Mouse (Mus musculus) midbrain, embryonic 11.5 days (tissue): ENCODE data around the gene Macrod1. TPM values are rescaled to one million over a fixed set of nuclear protein-coding genes. Genes with fewer than 3 reads are reported as not detected.
A peak's percentile ranks its signal among the peaks of the same experiment; 100 is the strongest.

Experiments used
- ATAC-seq: fragments of 200-750 bp; cut with Nextera tagmentation; 2 replicates; pipeline ENCODE4 v1.8.0; 2017; ENCODE audit warnings: moderate TSS enrichment, moderate library complexity; ENCODE audit not compliant: low FRiP score
- DNase-seq: peaks from one replicate; pipeline ENCODE4 v3.0.0; 2015; ENCODE audit warnings: low spot score; ENCODE audit errors: missing footprints
- H3K27ac ChIP-seq: fragments of 300-500 bp; sonication (generic); 2 replicates; pipeline ENCODE4 v1.5.1; 2014; ENCODE audit warnings: low read depth, low read length
- H3K27me3 ChIP-seq: fragments of 300-500 bp; sonication (generic); 2 replicates; pipeline ENCODE4 v1.6.1; 2014; ENCODE audit warnings: mild to moderate bottlenecking, low read length, moderate library complexity, mixed read lengths; ENCODE audit not compliant: control insufficient read depth, insufficient read depth
- H3K36me3 ChIP-seq: fragments of 300-500 bp; sonication (generic); 2 replicates; pipeline ENCODE4 v1.6.1; 2014; ENCODE audit warnings: mild to moderate bottlenecking, low read length, moderate library complexity, mixed read lengths; ENCODE audit not compliant: control insufficient read depth, insufficient read depth
- H3K4me1 ChIP-seq: fragments of 300-500 bp; sonication (generic); 2 replicates; pipeline ENCODE4 v1.6.1; 2014; ENCODE audit warnings: low read length; ENCODE audit not compliant: control insufficient read depth, insufficient read depth
- H3K4me2 ChIP-seq: fragments of 300-500 bp; sonication (generic); 2 replicates; pipeline ENCODE4 v1.6.1; 2014; ENCODE audit warnings: mild to moderate bottlenecking, moderate library complexity
- H3K4me3 ChIP-seq: fragments of 300-500 bp; sonication (generic); 2 replicates; pipeline ENCODE4 v1.5.1; 2014; ENCODE audit warnings: low read depth, low read length
- H3K9ac ChIP-seq: fragments of 300-500 bp; sonication (generic); 2 replicates; pipeline ENCODE4 v1.6.1; 2014; ENCODE audit warnings: low read length
- H3K9me3 ChIP-seq: fragments of 300-500 bp; sonication (generic); 2 replicates; pipeline ENCODE4 v1.6.1; 2016; ENCODE audit warnings: low read length; ENCODE audit not compliant: control insufficient read depth
- WGBS: fragments of 180-500 bp; shearing (Covaris S2); extraction: QIAGEN DNeasy Blood & Tissue Kit; methylation state at CpG from one replicate; pipeline ENCODE4 v1.1.7; 2014; 5-methylcytosine and 5-hydroxymethylcytosine counted together
- polyA plus RNA-seq: library from polyadenylated mRNA; unstranded; fragments of >200 nt; fragmentation: Nextera tagmentation; extraction: Ambion mirVana; gene quantifications from 2 replicates; pipeline ENCODE4 v1.2.1, GENCODE M21; 2014

Gene Macrod1
- polyA plus RNA-seq, 1 experiment from 2014 or later, result 3.0 TPM

DNA sequence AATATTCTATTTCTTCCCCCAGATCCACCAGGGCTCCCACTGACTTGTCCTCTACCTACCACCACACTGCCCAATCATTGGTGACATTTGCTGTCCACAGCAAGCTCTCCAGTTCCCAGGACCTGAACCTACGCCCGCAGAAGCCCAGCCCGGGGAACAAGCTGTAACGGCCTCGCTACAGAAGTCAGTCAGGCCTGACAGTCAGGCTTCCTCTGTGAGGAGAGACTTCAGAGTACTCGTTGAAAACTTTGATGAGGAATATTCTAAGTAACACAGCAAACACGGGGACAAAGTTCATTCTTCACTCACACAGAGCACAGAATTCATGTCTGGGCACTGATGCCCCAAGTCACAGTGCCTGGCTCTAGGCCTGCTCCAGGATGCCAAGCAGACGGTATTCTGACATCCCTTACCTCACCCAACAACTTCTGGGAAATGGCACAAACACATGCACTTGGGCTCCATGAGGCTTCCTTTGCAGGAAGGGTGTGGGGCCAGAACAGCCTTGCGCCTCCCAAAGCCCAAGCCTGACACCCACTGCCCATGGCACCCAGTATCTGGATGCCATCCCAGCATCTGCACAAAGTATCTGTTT, 168.6 kb downstream of the Macrod1 start:
- H3K36me3 ChIP-seq, result peaks cover 28% of the 10 kb centered on the region

DNA sequence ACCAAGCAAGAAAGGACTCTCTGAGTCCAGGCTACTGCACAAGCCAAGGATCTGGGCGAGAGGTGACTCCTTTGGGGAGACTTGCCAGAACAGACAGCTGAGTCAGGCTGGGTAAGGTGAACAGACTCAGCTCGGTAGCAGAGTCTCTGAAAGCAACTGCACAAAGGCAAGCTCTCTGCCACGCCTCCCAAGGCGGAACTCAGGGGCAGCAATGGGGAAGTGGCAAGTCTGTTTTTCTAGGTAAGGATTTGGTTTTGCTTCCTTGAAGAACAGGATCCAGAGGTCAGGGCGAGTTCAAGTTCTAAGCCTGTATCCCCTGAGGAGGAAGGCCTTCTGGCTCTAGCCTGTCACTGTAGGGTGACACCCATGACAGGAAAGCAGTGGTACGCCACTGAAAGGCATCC, 169.9 kb downstream of the Macrod1 start:
- 82% methylated on average over 6 of the region's 6 CpGs for WGBS
- Histone ChIP-seq H3K27me3 (no peaks in the 10 kb centered on the region), H3K9me3 (no peaks in the 10 kb centered on the region), H3K4me1 (no peaks in the 10 kb centered on the region), H3K4me3 (no peak overlapping the region), H3K27ac (no peak overlapping the region), H3K36me3 (peaks cover 28% of the 10 kb centered on the region), H3K9ac (no peak overlapping the region), H3K4me2 (no peak overlapping the region)
- DNase-seq (no peak), ATAC-seq (no peak)

More for the DNA sequence above, 168.6 kb downstream of the Macrod1 start:
- 89% methylated on average over 9 of the region's 9 CpGs for WGBS
- Histone ChIP-seq H3K27me3 (no peaks in the 10 kb centered on the region), H3K4me2 (no peak overlapping the region), H3K27ac (no peak overlapping the region), H3K9me3 (no peaks in the 10 kb centered on the region), H3K4me1 (no peaks in the 10 kb centered on the region), H3K4me3 (no peak overlapping the region), H3K9ac (no peak overlapping the region)
- DNase-seq, result no peak
- no peak for ATAC-seq

DNA sequence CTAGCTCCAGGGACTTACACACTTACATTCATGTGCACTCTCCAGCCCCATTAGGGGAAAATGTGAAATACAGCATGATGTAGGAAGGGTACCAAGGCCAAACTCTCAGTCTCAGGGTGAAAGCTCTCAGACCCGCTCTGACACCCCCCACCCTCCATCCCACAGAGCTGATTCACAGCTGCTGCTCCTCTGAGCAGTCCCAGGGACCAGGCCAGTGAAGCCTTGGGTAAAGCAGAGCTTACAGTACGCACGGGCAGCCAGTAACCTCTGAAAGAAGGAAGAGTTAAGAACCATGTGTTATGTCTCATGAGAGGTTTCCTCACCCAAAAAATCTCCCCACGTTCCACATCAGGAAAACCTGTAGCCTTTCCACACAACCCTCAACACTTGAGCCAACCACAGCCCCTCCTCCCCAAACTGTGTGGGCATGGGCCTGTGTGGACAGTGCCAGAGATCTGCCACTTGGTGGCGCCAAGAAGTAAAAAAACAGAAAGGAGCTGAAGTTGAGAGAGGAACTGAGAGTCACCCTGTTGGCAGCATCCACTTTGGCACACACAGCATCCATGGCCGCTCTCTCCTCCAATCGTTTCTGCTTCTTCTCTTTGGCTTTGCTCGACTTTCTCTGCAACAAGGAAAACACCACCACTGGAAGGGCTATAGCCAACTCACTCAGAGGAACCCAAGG, 178.1 kb downstream of the Macrod1 start:
- ATAC-seq, result peak; percentile 81
- peaks cover 10% of the 10 kb centered on the region for H3K36me3 ChIP-seq
- no peak overlapping the region for H3K4me2 ChIP-seq
- no peaks in the 10 kb centered on the region for H3K9me3 ChIP-seq
- no peak overlapping the region for H3K9ac ChIP-seq
- H3K27ac ChIP-seq, result no peak overlapping the region
- no peak overlapping the region for H3K4me3 ChIP-seq
- no peaks in the 10 kb centered on the region for H3K27me3 ChIP-seq
- H3K4me1 ChIP-seq, result peaks cover under 1% of the 10 kb centered on the region
- peak; percentile 91 for DNase-seq
- WGBS, result 64% methylated on average over 8 of the region's 8 CpGs

DNA sequence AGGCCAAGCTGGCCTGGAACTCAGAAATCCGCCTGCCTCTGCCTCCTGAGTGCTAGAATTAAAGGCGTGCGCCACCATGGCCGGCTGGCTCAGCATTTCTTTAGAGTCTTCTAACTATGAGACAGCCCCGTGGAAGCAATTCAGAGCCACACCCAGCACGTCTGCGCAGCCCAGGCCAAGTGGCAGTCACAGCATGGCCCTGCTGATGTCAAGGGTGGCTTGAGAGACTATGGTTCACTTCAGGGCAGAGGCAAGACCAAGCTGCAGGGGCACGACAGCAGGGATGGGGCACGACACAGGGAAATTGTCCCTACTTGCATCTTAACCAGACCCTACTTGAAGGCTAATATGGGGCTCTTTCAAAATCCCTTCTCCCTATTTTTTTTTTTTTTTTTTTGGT, 178.9 kb downstream of the Macrod1 start:
- H3K27me3 ChIP-seq, result no peaks in the 10 kb centered on the region
- WGBS, result 92% methylated on average over 9 of the region's 9 CpGs
- H3K4me3 ChIP-seq, result no peak overlapping the region
- H3K4me2 ChIP-seq, result no peak overlapping the region
- no peak for ATAC-seq
- no peak overlapping the region for H3K27ac ChIP-seq
- no peak for DNase-seq
- peaks cover 5% of the 10 kb centered on the region for H3K36me3 ChIP-seq
- H3K9me3 ChIP-seq, result no peaks in the 10 kb centered on the region
- no peak overlapping the region for H3K9ac ChIP-seq
- H3K4me1 ChIP-seq, result peaks cover 8% of the 10 kb centered on the region

DNA sequence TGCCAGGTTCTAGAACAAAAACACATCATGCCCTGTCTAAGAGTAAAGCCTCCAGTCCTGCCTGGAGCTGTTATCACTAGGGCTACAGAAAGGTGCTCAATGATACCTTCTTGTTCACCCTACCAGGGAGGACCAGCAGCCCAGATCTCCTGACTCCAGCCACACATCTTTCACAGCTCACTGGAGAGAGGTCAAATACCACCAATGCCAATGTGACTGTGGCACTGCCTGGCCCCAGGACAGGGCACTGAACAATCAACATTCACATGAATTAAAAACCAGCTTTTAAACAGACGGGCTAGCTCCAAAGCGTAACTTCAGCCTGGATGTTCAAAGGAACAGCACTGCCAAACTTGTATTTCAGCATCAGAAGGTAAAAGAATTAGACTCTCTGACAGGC, 179.4 kb downstream of the Macrod1 start:
- Histone ChIP-seq H3K9ac (no peak overlapping the region), H3K4me2 (no peak overlapping the region), H3K4me3 (no peak overlapping the region), H3K36me3 (peaks cover 5% of the 10 kb centered on the region), H3K9me3 (no peaks in the 10 kb centered on the region), H3K27me3 (no peaks in the 10 kb centered on the region), H3K27ac (no peak overlapping the region), H3K4me1 (peaks cover 8% of the 10 kb centered on the region)
- 97% methylated on average over 2 of the region's 2 CpGs for WGBS
- DNase-seq (no peak), ATAC-seq (no peak)

DNA sequence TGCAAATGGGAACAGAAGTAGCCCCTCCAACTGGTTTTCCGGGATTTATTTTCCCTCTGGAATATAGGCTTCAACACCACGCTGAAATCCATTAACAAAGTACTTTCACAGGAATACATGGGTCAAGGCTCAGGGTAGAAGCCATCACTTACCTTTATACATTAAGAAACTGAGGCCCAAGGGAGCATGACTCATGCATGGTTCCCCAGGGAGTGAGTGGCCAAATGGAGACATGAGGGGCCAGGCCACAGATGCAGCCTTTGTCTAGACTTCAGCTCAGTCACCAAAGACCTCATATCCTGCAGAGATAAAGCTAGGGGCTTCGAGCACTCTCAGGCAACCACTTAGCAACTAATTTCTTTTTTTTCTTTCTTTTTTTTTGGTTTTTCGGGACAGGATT, 180.1 kb downstream of the Macrod1 start:
- H3K4me1 ChIP-seq, result peaks cover 8% of the 10 kb centered on the region
- no peak overlapping the region for H3K4me3 ChIP-seq
- peaks cover 5% of the 10 kb centered on the region for H3K36me3 ChIP-seq
- no peak for ATAC-seq
- no peak overlapping the region for H3K4me2 ChIP-seq
- no peaks in the 10 kb centered on the region for H3K27me3 ChIP-seq
- no peaks in the 10 kb centered on the region for H3K9me3 ChIP-seq
- DNase-seq, result no peak
- H3K27ac ChIP-seq, result no peak overlapping the region
- 92% methylated on average over 4 of the region's 4 CpGs for WGBS
- H3K9ac ChIP-seq, result no peak overlapping the region

DNA sequence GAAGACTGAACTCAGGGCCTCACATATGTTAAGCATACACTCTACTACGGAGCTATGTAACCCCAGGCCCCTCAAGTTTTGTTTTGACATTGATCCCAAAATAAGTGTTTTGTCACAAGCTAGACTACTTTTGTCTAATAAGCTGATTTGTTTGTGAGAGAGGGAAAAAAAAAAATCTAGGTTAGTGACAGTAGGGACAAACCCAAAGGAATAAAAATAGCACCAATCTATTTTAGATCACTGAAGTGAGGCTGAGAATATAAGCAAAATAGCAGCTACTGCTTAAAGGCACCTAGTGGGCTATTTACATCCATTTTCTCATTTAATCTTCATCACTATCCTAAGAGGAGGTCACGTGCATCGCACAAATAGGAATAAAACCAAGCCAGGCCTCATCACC, 183.0 kb downstream of the Macrod1 start:
- no peak for ATAC-seq
- H3K27me3 ChIP-seq, result no peaks in the 10 kb centered on the region
- H3K27ac ChIP-seq, result no peak overlapping the region
- peak overlapping the region; percentile 77 for H3K4me3 ChIP-seq
- 0 out of 2 replicates have a peak, but pooled peaks cover 2% of the 10 kb centered on the region for H3K36me3 ChIP-seq
- H3K4me1 ChIP-seq, result peaks cover 8% of the 10 kb centered on the region
- DNase-seq, result no peak
- 95% methylated on average over 3 of the region's 3 CpGs for WGBS
- H3K4me2 ChIP-seq, result peak overlapping the region; percentile 95
- no peaks in the 10 kb centered on the region for H3K9me3 ChIP-seq
- peak overlapping the region; percentile 82; the same call in 1 of the 2 replicates for H3K9ac ChIP-seq

DNA sequence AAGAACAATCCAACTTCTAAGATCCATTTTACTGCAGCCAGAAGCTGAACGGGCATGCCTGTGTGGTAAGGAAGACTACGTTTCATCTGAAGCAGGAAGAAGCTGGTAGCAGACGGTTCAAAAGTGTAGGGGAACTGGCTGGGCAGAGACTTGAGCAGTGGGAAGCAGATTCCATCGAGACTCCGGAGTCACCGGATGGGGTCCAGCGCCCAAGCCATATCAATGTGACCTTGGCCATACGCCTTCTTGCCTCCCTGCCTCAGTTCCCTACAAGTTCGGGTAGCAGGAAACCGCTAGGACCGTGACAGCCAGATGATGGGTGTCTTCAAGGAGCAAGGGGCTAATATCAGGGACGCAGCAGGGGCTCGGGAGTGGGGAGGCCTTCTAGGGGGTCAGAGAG, 183.7 kb downstream of the Macrod1 start:
- peak overlapping the region; percentile 77 for H3K4me3 ChIP-seq
- 0 out of 2 replicates have a peak, but pooled peaks cover 2% of the 10 kb centered on the region for H3K36me3 ChIP-seq
- peak overlapping the region; percentile 95 for H3K4me2 ChIP-seq
- H3K27ac ChIP-seq, result peak overlapping the region; percentile 78; the same call in 1 of the 2 replicates
- H3K9me3 ChIP-seq, result no peaks in the 10 kb centered on the region
- no peaks in the 10 kb centered on the region for H3K27me3 ChIP-seq
- peaks cover 8% of the 10 kb centered on the region for H3K4me1 ChIP-seq
- DNase-seq (peak; percentile 90), ATAC-seq (no peak; the same call in 1 of the 2 replicates)
- 6% methylated on average over 13 of the region's 13 CpGs for WGBS
- peak overlapping the region; percentile 82 for H3K9ac ChIP-seq
